Mouse (Mus musculus): ENCODE results near the gene Asic4. TPM values are rescaled to one million over a fixed set of nuclear protein-coding genes. Genes with fewer than 3 reads are reported as not detected.

The Asic4 gene
- total RNA-seq (2023) = not detected

GRCm38 (mm10) chr1:75450314-75451005 lies at the start of gene Asic4:
TSS of gene Asic4 (plus strand) at chr1:75450436.

GRCm38 (mm10) chr1:75435475-75436328 lies 14.5 kb upstream of the Asic4 start, which contains the start of gene Gmppa:
TSS of gene Gmppa (plus strand) at chr1:75435930.

GRCm38 (mm10) chr1:75478916-75479634 lies 28.8 kb downstream of the Asic4 start, which contains the start of the genes Chpf and Tmem198:
TSS of gene Chpf (minus strand) at chr1:75479307.
TSS of gene Tmem198 (plus strand) at chr1:75479532.

DNA sequence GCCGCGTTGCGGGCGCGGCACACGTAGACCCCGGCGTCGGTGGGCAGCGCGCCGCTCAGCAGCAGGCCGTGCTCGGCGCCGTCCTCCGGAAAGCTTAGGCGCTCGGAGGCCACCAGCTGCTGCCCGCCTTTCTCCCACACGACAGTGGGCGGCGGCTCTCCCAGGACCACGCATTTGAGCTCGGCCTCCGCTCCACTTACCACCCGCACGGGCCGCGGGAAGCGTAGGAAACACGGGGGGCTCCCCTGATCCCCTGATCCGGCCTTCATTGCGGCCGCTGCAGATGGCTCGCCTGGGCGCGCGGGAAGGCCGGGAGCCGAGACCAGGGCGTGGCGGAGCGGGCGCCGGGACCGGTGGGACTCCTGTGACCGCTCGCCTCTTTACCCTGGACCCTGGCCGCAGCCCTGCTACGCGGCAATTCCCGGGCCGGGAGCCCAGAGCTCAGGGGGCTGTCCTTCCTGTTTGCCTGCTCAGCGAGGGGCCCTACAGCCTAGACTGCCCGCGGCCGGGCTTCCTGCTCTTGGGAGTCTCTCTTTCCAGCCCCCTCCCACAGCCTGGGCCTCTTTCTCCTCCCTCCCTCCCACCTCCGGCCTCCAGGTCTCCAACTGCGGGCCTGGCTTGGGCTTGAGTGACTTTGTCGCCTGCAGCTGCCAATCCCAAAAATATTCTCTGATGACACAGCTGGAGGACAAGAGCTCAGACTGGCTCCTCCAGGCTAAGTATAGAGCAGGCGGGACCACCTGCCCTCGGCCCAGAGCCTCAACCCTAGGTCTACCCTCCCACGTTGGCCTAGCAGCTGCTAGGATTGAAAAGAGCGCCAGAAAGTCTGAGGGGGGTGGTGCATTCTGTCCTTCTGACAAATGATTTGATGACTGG lies 56.0 kb downstream of the Asic4 start, which contains the start of gene Obsl1:
Obsl1 (minus strand) TSS at position 497 of the 876 bp plus-strand sequence.

GRCm38 (mm10) chr1:75507006-75507405 lies 56.8 kb downstream of the Asic4 start, which contains the start of gene Inha:
TSS of gene Inha (plus strand) at chr1:75507077.

GRCm38 (mm10) chr1:75521321-75522031 lies 71.2 kb downstream of the Asic4 start, which contains the start of gene Stk11ip:
TSS of gene Stk11ip (plus strand) at chr1:75521529.

Other genes starting within 250 kb of the Asic4 start
- gene Glb1l, start 239.6 kb upstream of the Asic4 start, total RNA-seq (2023) = 10 to 100 TPM; 18.7 to 22.2 TPM
- 100 to 1,000 TPM; 127 to 139 TPM for gene Stk16, start 239.6 kb upstream of the Asic4 start, total RNA-seq (2023)
- gene Tuba4a, start 230.6 kb upstream of the Asic4 start, total RNA-seq (2023) = 100 to 1,000 TPM; 415 to 449 TPM
- gene A630095N17Rik, start 218.3 kb upstream of the Asic4 start, total RNA-seq (2023) = not detected
- 10 to 100 TPM in 1 of 2 experiments, 1 to 10 TPM in 1; 8.7 to 11.0 TPM for gene Dnajb2, start 214.0 kb upstream of the Asic4 start, total RNA-seq (2023)
- gene Ptprn, start 185.9 kb upstream of the Asic4 start, total RNA-seq (2023) = not detected
- gene Resp18, start 172.0 kb upstream of the Asic4 start, total RNA-seq (2023) = not detected
- 10 to 100 TPM; 27.7 to 32.2 TPM for gene Dnpep, start 132.4 kb upstream of the Asic4 start, total RNA-seq (2023)
- under 1 TPM; 0.16 to 0.31 TPM for gene Des, start 90.1 kb upstream of the Asic4 start, total RNA-seq (2023)
- not detected for gene Speg, start 75.1 kb upstream of the Asic4 start, total RNA-seq (2023)
- 10 to 100 TPM; 38.8 to 46.6 TPM for gene Gmppa, start 14.5 kb upstream of the Asic4 start, total RNA-seq (2023)
- gene Chpf, start 28.9 kb downstream of the Asic4 start, total RNA-seq (2023) = 1 to 10 TPM in 1 of 2 experiments, under 1 TPM in 1; 0.84 to 1.1 TPM
- under 1 TPM in 1 of 2 experiments, not detected in 1; 0.62 TPM for gene Tmem198, start 29.1 kb downstream of the Asic4 start, total RNA-seq (2023)
- gene Obsl1, start 56.0 kb downstream of the Asic4 start, total RNA-seq (2023) = under 1 TPM; 0.18 TPM
- gene Inha, start 56.6 kb downstream of the Asic4 start, total RNA-seq (2023) = not detected
- gene Stk11ip, start 71.1 kb downstream of the Asic4 start, total RNA-seq (2023) = 10 to 100 TPM; 48.3 to 51.3 TPM
- gene Slc4a3, start 95.8 kb downstream of the Asic4 start, total RNA-seq (2023) = not detected